Mouse (Mus musculus): ENCODE data around the gene Nrcam. TPM values are rescaled to one million over a fixed set of nuclear protein-coding genes. Genes with fewer than 3 reads are reported as not detected.

Gene Nrcam
- polyA plus RNA-seq, 1 experiment = 0.56 TPM

DNA sequence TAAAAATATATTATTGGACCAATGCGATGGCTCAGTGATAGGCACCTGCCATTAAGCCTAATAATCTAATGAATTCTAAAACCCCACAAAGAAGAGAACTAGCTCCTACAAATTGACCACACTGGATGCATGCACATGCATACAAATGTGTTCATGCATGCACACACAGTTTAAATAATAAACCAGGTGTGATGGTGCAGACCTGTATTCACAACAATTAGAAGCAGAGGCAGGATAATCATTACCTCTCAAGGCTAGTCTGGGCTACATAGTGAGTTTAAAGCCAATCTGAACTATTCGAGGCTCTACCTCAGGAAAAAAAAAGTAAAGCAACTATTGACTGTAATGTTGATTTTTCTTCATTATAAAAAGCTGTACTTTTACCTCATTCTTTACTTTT is 13.5 kb upstream of the Nrcam start:
- no peak overlapping the region for H3K4me3 ChIP-seq (ENCODE audit: insufficient read depth, low read length)
- no peak overlapping the region for H3K27ac ChIP-seq (ENCODE audit: insufficient read depth, low read depth, low read length)
- no peak for TF ChIP-seq POLR2A (IDR thresholded peaks at IDR 0.05; ENCODE audit: borderline replicate concordance, low read depth, low read length)
- no peak for TF ChIP-seq CTCF (IDR thresholded peaks at IDR 0.05; ENCODE audit: low read depth, low read length)
- H3K4me1 ChIP-seq (ENCODE audit: control insufficient read depth, insufficient read depth, low read length) = no peaks in the 10 kb centered on the region

DNA sequence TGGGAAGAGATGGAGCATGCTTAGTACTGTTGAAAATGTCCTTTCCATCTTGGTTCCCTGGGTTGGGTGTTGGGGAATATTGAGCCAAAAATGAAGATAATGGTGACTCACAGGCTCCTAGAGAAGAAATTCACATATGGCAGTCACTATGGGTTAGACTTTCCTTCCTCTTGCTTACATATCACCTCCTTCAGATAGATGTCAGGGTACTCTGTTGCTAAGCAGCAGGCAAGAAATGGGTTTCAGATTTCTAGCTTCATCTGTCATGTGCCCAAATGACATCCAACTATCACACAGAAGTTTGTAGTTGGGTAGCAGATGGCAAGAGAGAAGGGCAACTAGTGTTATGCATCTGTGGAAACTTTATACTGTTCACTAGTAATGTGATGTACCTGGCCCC is 3.6 kb upstream of the Nrcam start:
- no peak for TF ChIP-seq CTCF (IDR thresholded peaks at IDR 0.05; ENCODE audit: low read depth, low read length)
- TF ChIP-seq POLR2A (IDR thresholded peaks at IDR 0.05; ENCODE audit: borderline replicate concordance, low read depth, low read length) = no peak
- no peak overlapping the region for H3K4me3 ChIP-seq (ENCODE audit: insufficient read depth, low read length)
- H3K27ac ChIP-seq (ENCODE audit: insufficient read depth, low read depth, low read length) = no peak overlapping the region
- no peaks in the 10 kb centered on the region; the same call in 1 of the 2 replicates for H3K4me1 ChIP-seq (ENCODE audit: control insufficient read depth, insufficient read depth, low read length)

DNA sequence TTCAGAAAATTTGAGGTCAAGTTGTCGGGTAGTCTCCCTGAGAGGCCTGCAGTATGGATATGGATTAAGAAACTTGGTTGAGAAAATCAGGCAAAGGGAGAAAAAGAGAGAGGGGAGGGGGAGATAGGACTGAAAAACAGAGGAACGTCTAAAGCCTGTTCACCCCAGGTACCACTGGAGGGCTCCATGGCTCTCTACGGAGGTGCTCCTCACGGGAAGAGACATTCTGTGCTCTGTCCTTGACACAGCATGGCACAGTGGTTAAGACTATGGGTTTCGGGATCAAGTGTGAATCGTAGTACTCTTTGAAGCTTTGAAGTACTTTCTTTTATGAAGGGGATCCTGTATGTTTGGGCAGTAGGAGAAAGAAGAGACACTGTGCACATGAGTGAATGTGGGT is 1.2 kb upstream of the Nrcam start:
- no peak overlapping the region for H3K4me3 ChIP-seq (ENCODE audit: insufficient read depth, low read length)
- peaks cover 4% of the 10 kb centered on the region for H3K4me1 ChIP-seq (ENCODE audit: control insufficient read depth, insufficient read depth, low read length)
- TF ChIP-seq CTCF (IDR thresholded peaks at IDR 0.05; ENCODE audit: low read depth, low read length) = no peak
- no peak for TF ChIP-seq POLR2A (IDR thresholded peaks at IDR 0.05; ENCODE audit: borderline replicate concordance, low read depth, low read length)
- no peak overlapping the region for H3K27ac ChIP-seq (ENCODE audit: insufficient read depth, low read depth, low read length)

DNA sequence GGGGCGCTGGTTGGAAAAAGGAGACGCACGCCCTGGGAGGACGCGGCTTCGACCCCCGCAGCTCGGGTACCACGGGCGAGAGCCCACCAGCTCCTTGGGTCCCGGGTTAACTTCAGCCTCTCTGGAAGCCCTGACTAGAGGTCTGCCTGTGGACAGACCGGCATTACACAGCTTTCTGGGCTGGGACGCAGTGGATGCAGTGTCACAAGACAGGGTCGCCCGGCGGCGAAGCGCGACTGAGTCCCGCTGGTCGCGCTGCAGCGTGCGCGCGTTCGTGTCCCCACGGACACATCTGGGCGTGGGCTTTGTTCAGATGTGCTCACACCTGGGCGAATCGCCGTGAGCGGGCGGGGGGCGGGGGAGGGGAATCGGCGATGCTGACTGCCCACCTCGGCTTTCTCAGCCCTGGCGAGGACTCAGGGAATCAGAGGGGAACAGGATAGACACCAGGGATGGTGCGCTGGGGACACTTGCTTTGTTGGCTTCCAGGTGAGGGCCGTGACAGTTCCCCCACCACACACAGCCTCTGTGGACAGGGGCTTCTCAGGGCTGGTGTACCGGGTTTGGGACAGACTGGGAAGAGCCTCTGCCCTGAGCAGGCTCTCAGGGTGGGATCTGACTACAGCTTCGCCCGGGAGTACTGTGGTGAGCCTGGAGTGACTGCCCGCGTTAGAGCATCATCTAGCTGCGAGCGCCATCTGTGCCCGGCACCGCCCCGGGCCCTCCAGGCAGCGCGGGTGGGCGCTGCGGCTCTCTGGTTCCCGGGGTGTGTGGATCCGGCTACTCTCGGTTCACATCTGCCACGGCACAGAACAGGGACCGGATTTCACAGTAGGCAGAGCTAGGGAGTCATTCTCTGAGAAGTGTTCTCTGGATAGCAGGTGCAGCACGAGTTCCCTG is 881 bp downstream of the Nrcam start:
- TF ChIP-seq POLR2A (IDR thresholded peaks at IDR 0.05; ENCODE audit: borderline replicate concordance, low read depth, low read length) (no peak), CTCF (IDR thresholded peaks at IDR 0.05; ENCODE audit: low read depth, low read length) (no peak)
- H3K4me3 ChIP-seq (ENCODE audit: insufficient read depth, low read length) = peak overlapping the region; percentile 88
- H3K27ac ChIP-seq (ENCODE audit: insufficient read depth, low read depth, low read length) = no peak overlapping the region
- peaks cover 4% of the 10 kb centered on the region for H3K4me1 ChIP-seq (ENCODE audit: control insufficient read depth, insufficient read depth, low read length)

DNA sequence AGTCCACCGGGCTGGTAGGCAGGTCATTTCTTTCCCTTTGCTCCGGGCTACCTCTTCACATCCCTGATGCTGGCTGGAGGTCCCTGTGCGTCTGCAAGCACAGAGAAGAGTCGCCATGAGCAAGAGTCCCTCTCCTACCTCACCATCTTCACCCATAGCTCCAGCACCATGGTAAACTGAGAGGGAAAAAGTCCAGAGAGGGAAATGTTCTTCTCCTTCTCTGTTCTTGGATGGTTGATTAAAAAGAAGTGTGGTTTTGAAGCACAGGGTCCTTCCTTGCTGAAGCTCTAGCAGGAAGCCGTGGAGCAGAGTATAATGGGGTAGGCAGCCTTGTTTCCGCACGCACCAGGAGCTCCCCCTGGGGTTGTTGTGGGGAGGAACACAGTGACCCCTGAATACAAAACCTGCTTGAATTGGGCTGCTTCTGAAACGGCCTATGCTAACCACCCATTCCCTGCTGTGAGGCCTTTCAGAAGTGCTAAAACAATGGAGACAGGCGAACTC is 1.6 kb downstream of the Nrcam start:
- peak overlapping the region; percentile 88 for H3K4me3 ChIP-seq (ENCODE audit: insufficient read depth, low read length)
- H3K27ac ChIP-seq (ENCODE audit: insufficient read depth, low read depth, low read length) = no peak overlapping the region
- peaks cover 4% of the 10 kb centered on the region for H3K4me1 ChIP-seq (ENCODE audit: control insufficient read depth, insufficient read depth, low read length)
- TF ChIP-seq CTCF (IDR thresholded peaks at IDR 0.05; ENCODE audit: low read depth, low read length) (no peak), POLR2A (IDR thresholded peaks at IDR 0.05; ENCODE audit: borderline replicate concordance, low read depth, low read length) (no peak)

DNA sequence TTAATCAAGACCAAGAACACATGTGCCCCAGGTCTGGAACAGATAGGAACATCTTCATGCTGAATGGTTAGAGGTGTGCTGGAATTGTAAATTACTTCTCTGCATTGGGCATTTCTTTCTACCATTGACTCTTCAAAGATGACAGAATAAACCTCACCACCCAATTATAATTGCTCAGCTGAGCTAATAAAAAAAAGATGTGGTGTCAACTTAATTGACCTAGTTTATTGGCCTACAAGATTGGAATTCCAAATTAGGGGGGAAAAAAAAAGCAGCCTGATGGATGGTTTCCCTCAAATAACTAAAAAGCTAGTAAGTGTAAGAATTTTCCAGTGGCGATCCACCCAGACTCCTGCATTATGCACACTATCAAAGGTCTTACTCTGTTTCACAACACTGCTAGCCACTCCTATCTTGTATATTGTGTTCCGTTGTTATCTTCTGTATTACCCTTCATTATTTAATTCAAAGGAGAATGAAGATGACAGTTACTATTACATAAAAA is 8.5 kb downstream of the Nrcam start:
- H3K4me1 ChIP-seq (ENCODE audit: control insufficient read depth, insufficient read depth, low read length) = no peaks in the 10 kb centered on the region

DNA sequence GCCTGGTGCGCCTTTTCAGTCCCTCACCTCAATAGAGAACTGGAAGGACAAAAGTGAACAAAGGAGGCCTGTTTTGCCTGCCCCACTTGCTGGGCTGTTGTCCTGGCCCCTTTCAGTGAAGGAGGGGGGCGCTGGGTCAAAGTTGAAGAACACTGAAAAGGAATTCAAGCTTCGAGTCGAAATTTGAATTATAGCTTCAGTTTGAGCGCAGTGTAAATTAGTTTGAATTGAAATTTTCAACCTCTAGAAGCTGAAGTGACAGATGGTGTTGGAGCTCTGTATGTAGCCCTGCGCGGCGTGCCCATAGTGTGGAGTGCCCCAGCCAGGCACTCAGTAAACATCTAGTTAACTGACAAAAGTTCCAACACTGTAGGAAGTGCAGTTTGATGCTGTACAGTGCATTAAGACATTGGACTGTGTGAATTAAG is 9.5 kb downstream of the Nrcam start:
- Histone ChIP-seq H3K4me3 (ENCODE audit: insufficient read depth, low read length) (no peak overlapping the region), H3K4me1 (ENCODE audit: control insufficient read depth, insufficient read depth, low read length) (peaks cover 2% of the 10 kb centered on the region; the same call in 1 of the 2 replicates), H3K27ac (ENCODE audit: insufficient read depth, low read depth, low read length) (no peak overlapping the region)
- no peak for TF ChIP-seq POLR2A (IDR thresholded peaks at IDR 0.05; ENCODE audit: borderline replicate concordance, low read depth, low read length)
- TF ChIP-seq CTCF (IDR thresholded peaks at IDR 0.05; ENCODE audit: low read depth, low read length) = no peak

More for the DNA sequence above, 8.5 kb downstream of the Nrcam start:
- Histone ChIP-seq H3K27ac (ENCODE audit: insufficient read depth, low read depth, low read length) (no peak overlapping the region), H3K4me3 (ENCODE audit: insufficient read depth, low read length) (no peak overlapping the region)
- no peak for TF ChIP-seq CTCF (IDR thresholded peaks at IDR 0.05; ENCODE audit: low read depth, low read length)
- no peak for TF ChIP-seq POLR2A (IDR thresholded peaks at IDR 0.05; ENCODE audit: borderline replicate concordance, low read depth, low read length)

DNA sequence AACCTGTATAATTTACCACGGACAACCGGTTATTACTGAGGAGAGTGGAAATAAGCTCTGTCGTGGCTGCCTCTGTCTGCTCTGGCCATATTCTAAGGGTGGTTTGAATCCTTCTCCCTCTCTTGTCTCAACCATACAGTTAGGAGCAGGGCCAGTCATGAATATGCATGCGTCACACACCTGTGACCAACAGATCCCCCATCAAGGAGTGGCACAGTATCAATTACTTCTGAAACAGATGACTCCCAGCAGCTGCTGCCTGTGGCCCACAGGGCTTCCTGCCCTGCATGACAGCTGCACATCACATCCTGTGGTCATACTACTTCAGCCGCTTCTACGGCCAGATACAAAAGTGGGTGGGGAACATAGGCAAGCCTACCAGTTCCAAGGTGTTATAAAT is 15.4 kb downstream of the Nrcam start:
- H3K4me1 ChIP-seq (ENCODE audit: control insufficient read depth, insufficient read depth, low read length) = peaks cover 2% of the 10 kb centered on the region
- no peak overlapping the region for H3K4me3 ChIP-seq (ENCODE audit: insufficient read depth, low read length)
- TF ChIP-seq CTCF (IDR thresholded peaks at IDR 0.05; ENCODE audit: low read depth, low read length) = no peak
- no peak for TF ChIP-seq POLR2A (IDR thresholded peaks at IDR 0.05; ENCODE audit: borderline replicate concordance, low read depth, low read length)
- no peak overlapping the region for H3K27ac ChIP-seq (ENCODE audit: insufficient read depth, low read depth, low read length)

DNA sequence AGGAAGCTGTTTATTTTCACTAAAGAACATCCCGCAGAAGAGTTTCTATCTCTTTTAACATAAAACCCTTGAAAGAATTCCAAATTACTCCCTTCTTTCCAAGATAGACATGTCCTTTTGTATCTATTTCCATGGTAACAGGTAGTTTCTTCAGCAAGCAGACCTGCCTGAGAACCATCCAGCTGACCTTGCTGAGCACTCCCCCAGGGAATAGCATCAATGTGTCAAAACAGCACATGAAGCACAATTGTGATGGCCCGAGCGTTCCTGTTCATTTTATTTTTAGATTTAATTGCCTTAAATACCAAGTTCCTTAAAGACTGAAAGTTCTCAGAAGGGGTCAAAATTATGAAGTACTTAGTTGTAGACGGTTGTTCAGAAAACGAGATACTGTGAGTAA is 16.6 kb downstream of the Nrcam start:
- Histone ChIP-seq H3K27ac (ENCODE audit: insufficient read depth, low read depth, low read length) (no peak overlapping the region), H3K4me3 (ENCODE audit: insufficient read depth, low read length) (no peak overlapping the region)
- TF ChIP-seq CTCF (IDR thresholded peaks at IDR 0.05; ENCODE audit: low read depth, low read length) (no peak), POLR2A (IDR thresholded peaks at IDR 0.05; ENCODE audit: borderline replicate concordance, low read depth, low read length) (no peak)

DNA sequence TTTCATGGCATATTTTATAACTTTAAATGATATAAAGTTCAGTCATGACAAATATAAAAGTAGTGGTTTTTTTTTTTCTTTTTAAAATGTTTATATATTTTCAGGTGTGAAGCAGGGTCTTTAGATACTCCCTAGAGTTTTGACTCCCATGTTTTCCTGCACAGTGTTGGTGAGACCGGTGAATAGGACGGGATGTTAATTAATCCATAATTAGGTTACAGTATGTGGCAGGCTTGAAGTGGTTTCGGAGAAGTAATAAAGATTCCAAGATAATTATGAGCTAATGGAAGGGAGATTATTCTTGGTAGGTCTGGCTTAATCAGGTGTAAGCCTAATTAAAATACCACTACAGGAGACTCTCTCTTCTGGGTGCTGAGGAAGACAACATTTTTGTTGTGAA is 17.5 kb downstream of the Nrcam start:
- Histone ChIP-seq H3K4me1 (ENCODE audit: control insufficient read depth, insufficient read depth, low read length) (peaks cover 2% of the 10 kb centered on the region), H3K27ac (ENCODE audit: insufficient read depth, low read depth, low read length) (no peak overlapping the region), H3K4me3 (ENCODE audit: insufficient read depth, low read length) (no peak overlapping the region)
- TF ChIP-seq CTCF (IDR thresholded peaks at IDR 0.05; ENCODE audit: low read depth, low read length) = no peak
- TF ChIP-seq POLR2A (IDR thresholded peaks at IDR 0.05; ENCODE audit: borderline replicate concordance, low read depth, low read length) = no peak

More for the DNA sequence above, 16.6 kb downstream of the Nrcam start:
- H3K4me1 ChIP-seq (ENCODE audit: control insufficient read depth, insufficient read depth, low read length) = peaks cover 2% of the 10 kb centered on the region

Measured in bone marrow macrophage, adult 2 months (primary cell).